Mouse (Mus musculus): ENCODE data around the gene Ces1e.
"Not testable (repeated sequence)": the region's sequence is repeated elsewhere in the genome, so short reads cannot be mapped to it uniquely, and the experiment has no call there.

Ces1e gene

GRCm38 (mm10) chr8:93229446-93229845, at the start of gene Ces1e:
Gene Ces1e (minus strand): TSS chr8:93229619.
- DNase-seq, result no peak

GRCm38 (mm10) chr8:93278176-93278805, 48.9 kb upstream of the Ces1e start:
- no peak for DNase-seq

- DNase-seq, result no peak
These were observed 45.2 kb upstream of the Ces1e start for GRCm38 (mm10) chr8:93274609-93275008.

GRCm38 (mm10) chr8:93273321-93273720, 43.9 kb upstream of the Ces1e start:
- DNase-seq, result no peak

GRCm38 (mm10) chr8:93272686-93273085, 43.3 kb upstream of the Ces1e start:
- DNase-seq, result no peak

GRCm38 (mm10) chr8:93261436-93261835, 32.0 kb upstream of the Ces1e start:
- DNase-seq, result no peak

GRCm38 (mm10) chr8:93252400-93252925, 23.0 kb upstream of the Ces1e start:
- DNase-seq, result no peak

- DNase-seq, result no peak
These were observed 16.6 kb upstream of the Ces1e start for GRCm38 (mm10) chr8:93246057-93246456.

GRCm38 (mm10) chr8:93239884-93240283, 10.5 kb upstream of the Ces1e start:
- no peak for DNase-seq

GRCm38 (mm10) chr8:93235681-93236080, 6.3 kb upstream of the Ces1e start:
- no peak for DNase-seq

GRCm38 (mm10) chr8:93234706-93235105, 5.3 kb upstream of the Ces1e start:
- DNase-seq, result no peak

GRCm38 (mm10) chr8:93234068-93234467, 4.6 kb upstream of the Ces1e start:
- DNase-seq, result no peak

- no peak for DNase-seq
These were observed 597 bp downstream of the Ces1e start for GRCm38 (mm10) chr8:93228673-93229370.

- DNase-seq, result not testable (repeated sequence)
These were observed 2.9 kb downstream of the Ces1e start for GRCm38 (mm10) chr8:93226471-93226870.

- DNase-seq, result no peak
These were observed 7.5 kb downstream of the Ces1e start for GRCm38 (mm10) chr8:93221896-93222295.

- DNase-seq, result no peak
These were observed 11.6 kb downstream of the Ces1e start for GRCm38 (mm10) chr8:93217867-93218266.

GRCm38 (mm10) chr8:93217375-93217774, 12.0 kb downstream of the Ces1e start:
- no peak for DNase-seq

GRCm38 (mm10) chr8:93211091-93211490, 18.3 kb downstream of the Ces1e start:
- DNase-seq, result no peak

- DNase-seq, result not testable (repeated sequence)
These were observed 30.3 kb downstream of the Ces1e start for GRCm38 (mm10) chr8:93199146-93199545.

- no peak for DNase-seq
These were observed 31.5 kb downstream of the Ces1e start, which contains the start of gene Ces1d for GRCm38 (mm10) chr8:93197685-93198525. Gene Ces1d (minus strand): TSS chr8:93197838.

- no peak for DNase-seq
These were observed 33.0 kb downstream of the Ces1e start for GRCm38 (mm10) chr8:93196436-93196835.

GRCm38 (mm10) chr8:93180581-93181129, 48.8 kb downstream of the Ces1e start:
- DNase-seq, result no peak

GRCm38 (mm10) chr8:93176593-93176992, 52.8 kb downstream of the Ces1e start:
- DNase-seq, result no peak

Data from cerebellum, adult 11-12 months (tissue).